Mouse (Mus musculus): ENCODE measurements around the gene Fgfr2.
A peak's percentile ranks its signal among the peaks of the same experiment; 100 is the strongest.

Fgfr2 gene

DNA sequence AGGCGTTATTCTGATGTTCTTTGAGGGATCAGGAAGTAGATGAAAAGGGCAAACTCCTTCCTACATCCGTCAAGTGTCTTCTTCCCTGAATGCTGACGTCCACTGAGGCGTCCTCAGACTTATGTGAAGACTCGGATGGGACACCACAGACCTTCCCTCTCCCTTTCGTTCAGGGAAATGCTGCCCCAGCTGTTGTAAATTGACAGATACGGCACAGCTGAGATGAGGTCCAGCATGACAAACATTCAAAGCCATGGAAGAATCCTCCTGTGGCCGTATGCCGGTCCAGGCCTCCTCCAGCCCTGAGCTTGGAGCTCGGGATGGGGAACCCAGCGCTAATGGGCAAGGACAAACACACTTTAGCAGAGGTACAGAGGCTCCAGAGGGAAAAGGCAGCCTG, 373.6 kb downstream of the Fgfr2 start:
- DNase-seq (ENCODE audit: low spot score) = no peak

DNA sequence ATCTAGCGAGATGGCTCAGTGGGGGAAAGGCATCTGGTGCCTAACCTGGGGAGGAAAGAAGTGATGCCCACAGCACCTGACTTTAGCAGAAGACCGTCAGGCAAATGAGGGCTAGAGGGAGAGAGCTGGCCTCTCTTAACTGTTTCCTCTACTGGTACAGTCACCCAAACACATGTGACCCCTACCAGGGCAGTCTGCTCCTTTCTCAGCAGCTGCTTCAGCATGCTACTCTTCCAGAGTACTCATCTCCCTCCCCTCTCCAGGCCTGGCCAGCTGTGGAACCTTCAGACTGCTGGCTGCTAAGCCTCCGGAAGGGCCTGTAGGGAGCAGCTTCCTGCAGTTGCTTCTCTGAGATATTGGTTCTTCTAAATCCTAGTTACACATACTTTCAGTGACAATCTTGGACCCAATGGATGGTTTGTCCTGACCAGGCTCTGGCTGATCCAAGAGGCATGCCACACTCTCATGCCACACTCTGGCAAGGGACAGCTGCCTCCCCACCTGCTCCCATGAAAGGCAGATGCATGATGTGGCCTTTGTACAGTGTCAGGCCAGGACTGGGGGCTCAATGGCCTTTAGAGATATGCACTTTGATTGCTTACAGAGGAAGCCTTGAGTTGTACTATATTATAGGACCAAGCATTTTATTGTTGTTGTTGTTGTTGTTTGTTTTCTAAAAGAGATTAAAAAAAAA, 374.9 kb downstream of the Fgfr2 start:
- DNase-seq (ENCODE audit: low spot score) = no peak

DNA sequence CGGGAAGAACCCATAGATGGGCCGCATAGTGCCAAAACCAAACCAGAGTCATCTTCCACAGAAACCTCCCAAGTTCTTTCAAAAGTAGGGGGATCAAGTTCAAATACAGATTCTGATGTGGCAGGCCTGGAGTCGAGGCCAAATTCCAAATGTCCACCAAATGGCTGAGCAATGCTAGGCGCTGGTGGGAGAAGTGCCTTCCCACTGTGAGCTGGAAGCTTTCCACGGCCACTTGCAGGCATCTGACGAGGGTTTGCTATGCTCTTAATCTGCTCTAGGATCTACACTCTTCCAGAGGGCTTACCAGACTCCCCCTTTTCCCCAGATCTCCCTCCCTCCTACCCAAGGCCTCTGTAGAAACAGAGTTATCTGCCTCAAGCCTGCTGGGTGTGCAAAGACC, 376.1 kb downstream of the Fgfr2 start:
- DNase-seq (ENCODE audit: low spot score) = no peak

DNA sequence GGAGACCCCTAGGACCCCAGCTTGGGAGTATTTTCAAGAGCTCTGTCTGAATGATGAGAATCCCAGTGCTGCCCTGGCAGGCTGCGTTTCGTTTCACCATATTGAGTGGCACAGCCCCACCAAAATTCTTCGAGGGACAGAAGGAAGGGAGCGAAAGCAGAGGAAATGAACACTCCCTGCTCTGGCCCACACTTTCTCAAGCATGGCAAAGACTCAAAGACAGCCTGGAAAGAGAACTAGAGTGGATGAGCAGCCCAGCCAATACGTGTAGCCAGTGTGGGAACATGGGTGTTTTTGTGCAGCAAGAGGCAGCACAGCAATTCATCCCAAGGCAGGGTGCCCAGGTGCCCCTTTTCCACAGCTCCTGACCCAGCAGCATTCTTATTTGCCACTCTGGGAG, 380.2 kb downstream of the Fgfr2 start:
- DNase-seq (ENCODE audit: low spot score) = no peak

- no peak for DNase-seq (ENCODE audit: low spot score)
These were observed 383.3 kb downstream of the Fgfr2 start for GRCm38 (mm10) chr7:132739829-132740228.

DNA sequence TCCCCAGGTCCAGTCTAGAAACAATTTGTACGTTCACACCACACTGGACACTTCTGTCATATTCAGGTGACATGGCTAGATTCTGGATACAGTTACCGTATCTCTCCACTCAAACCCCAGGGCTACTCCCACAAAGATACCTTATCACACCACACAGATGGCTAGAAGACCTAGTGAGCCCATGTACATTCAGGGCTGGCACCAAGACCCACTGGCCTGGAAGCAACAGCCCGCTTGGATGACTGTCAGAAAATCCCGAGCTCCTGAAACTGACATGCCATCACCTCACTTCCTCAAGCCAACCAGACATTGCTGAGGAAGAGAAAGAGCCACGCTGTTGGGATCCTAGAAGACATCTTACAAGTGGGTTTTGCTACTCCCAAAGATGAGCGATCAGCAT, 384.3 kb downstream of the Fgfr2 start:
- DNase-seq (ENCODE audit: low spot score) = no peak

- DNase-seq (ENCODE audit: low spot score) = peak; percentile 59
These were observed 386.9 kb downstream of the Fgfr2 start for GRCm38 (mm10) chr7:132736099-132736862.

DNA sequence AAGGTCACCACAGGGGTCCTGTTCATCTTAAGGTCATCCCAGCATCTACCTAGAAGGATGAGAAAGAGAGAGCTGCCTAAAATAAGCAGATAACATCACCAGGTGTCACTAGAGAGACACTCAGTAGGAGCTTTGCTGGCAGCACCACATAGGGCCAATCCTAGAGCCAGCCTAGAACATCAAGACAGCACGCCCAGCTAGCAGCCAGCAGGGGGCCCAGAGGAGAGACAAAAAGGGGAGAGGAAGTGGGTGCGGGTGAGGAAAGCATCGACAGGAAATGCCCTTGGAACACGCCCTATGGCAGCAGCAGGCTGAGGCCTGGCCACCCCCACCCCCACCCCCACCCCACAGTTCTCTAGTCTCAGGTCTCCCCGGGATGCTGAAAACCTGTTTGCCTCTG, 388.0 kb downstream of the Fgfr2 start:
- DNase-seq (ENCODE audit: low spot score) = peak; percentile 65

GRCm38 (mm10) chr7:132734222-132734621, 388.9 kb downstream of the Fgfr2 start:
- no peak for DNase-seq (ENCODE audit: low spot score)

GRCm38 (mm10) chr7:132733521-132733920, 389.6 kb downstream of the Fgfr2 start:
- no peak for DNase-seq (ENCODE audit: low spot score)

- no peak for DNase-seq (ENCODE audit: low spot score)
These were observed 390.9 kb downstream of the Fgfr2 start for GRCm38 (mm10) chr7:132732136-132732789.

GRCm38 (mm10) chr7:132731558-132731957, 391.6 kb downstream of the Fgfr2 start:
- DNase-seq (ENCODE audit: low spot score) = no peak

GRCm38 (mm10) chr7:132730510-132730909, 392.6 kb downstream of the Fgfr2 start:
- DNase-seq (ENCODE audit: low spot score) = no peak

GRCm38 (mm10) chr7:132729093-132729831, 393.9 kb downstream of the Fgfr2 start:
- peak; percentile 82 for DNase-seq (ENCODE audit: low spot score)

DNA sequence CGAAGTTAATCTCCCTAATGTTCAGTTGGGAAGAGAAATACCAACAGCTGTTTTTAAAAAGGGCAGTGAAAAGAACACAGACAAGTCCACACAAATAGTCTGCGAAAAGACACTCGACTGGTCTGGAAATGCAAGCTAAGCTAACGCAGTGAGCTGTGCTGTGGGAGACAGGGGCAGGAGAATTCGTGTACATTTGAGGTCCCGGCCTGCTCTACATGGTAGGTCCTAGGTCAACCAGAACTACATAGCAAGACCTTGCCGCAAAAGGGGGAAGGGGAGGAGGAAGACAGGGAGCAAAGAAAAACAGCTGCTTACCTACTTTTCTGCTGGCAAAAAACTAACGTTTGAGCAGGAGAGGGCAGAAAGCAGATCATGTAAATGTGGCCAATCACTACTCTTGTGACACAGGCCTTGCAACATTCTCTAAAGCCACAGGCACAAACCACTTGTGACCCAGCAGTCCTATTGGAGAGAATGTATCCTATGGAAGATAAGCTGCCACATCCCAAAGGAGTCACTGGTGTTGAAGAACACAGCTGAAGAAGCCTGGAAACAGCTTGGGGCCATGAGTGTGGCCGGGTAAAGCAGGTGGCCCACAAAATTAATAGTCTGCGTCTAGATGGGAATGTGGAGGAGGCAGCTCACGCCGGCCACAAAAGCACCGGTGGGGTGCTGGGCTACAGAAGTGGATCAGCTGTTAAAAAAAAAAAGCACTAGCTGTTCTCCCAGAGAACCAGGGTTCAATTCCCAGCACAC, 396.9 kb downstream of the Fgfr2 start:
- no peak for DNase-seq (ENCODE audit: low spot score)

DNA sequence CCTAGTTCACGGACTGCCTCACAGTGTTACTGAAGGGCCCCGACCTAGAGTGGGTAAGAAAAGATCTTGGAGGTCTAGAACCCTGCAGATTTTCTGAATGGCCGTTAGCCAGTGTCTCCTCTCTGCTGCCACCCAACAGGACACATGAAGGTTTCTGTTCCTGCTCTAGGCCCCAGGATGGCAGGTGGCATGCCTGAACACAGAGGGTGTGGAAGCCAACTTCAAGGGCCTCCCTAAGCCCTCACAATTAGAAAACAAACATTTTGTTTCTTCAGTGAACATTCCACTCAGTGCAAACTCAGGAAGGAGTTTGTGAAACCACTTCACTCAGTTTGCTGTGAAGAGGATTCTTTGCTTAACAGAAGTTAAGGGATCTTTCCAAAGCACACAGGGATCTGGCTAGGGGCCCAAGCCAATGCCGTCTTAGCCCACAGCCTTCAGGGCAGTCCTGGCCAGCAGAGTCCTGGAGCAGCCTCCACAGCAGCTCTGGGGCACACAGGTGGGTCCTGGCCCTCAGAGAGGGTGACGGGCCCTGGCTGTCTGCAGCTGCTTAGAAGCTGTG, 398.6 kb downstream of the Fgfr2 start:
- DNase-seq (ENCODE audit: low spot score) = no peak

GRCm38 (mm10) chr7:132723906-132724305, 399.2 kb downstream of the Fgfr2 start:
- DNase-seq (ENCODE audit: low spot score) = peak; percentile 68

- DNase-seq (ENCODE audit: low spot score) = no peak
These were observed 400.5 kb downstream of the Fgfr2 start for GRCm38 (mm10) chr7:132722401-132723370.

- no peak for DNase-seq (ENCODE audit: low spot score)
These were observed 402.6 kb downstream of the Fgfr2 start for GRCm38 (mm10) chr7:132720562-132720961.

- DNase-seq (ENCODE audit: low spot score) = no peak
These were observed 403.6 kb downstream of the Fgfr2 start for GRCm38 (mm10) chr7:132719570-132719969.

Measured in urinary bladder, postnatal 14 days (tissue).